Mouse (Mus musculus) cerebellum, adult (tissue): ENCODE data around the gene Plce1.

Source experiments
- ATAC-seq: cut with Nextera tagmentation; 2 replicates; pipeline ENCODE4 v1.9.2; 2017; ENCODE audit warnings: mild to moderate bottlenecking, moderate library complexity, mixed read lengths; ENCODE audit not compliant: insufficient number of reproducible peaks, low FRiP score, low TSS enrichment

Plce1 gene

GRCm38 (mm10) chr19:38701776-38702175 is 220.9 kb downstream of the Plce1 start:
- ATAC-seq = no peak

- ATAC-seq = no peak
Observed at GRCm38 (mm10) chr19:38704742-38705141, 223.8 kb downstream of the Plce1 start.

- ATAC-seq = no peak
Observed at GRCm38 (mm10) chr19:38705244-38705643, 224.3 kb downstream of the Plce1 start.

GRCm38 (mm10) chr19:38706449-38706848 is 225.5 kb downstream of the Plce1 start:
- no peak for ATAC-seq

GRCm38 (mm10) chr19:38709376-38709775 is 228.5 kb downstream of the Plce1 start:
- ATAC-seq = no peak

- no peak for ATAC-seq
Observed at GRCm38 (mm10) chr19:38721808-38722207, 240.9 kb downstream of the Plce1 start.

- no peak for ATAC-seq
Observed at GRCm38 (mm10) chr19:38722982-38723381, 242.1 kb downstream of the Plce1 start.

- no peak for ATAC-seq
Observed at GRCm38 (mm10) chr19:38723969-38724368, 243.1 kb downstream of the Plce1 start.

- no peak for ATAC-seq
Observed at GRCm38 (mm10) chr19:38728842-38729241, 247.9 kb downstream of the Plce1 start.

- no peak for ATAC-seq
Observed at GRCm38 (mm10) chr19:38729264-38729663, 248.4 kb downstream of the Plce1 start.

GRCm38 (mm10) chr19:38744546-38744945 is 263.6 kb downstream of the Plce1 start:
- no peak for ATAC-seq

- ATAC-seq = no peak
Observed at GRCm38 (mm10) chr19:38745810-38746491, 265.0 kb downstream of the Plce1 start.

GRCm38 (mm10) chr19:38746492-38747014 is 265.6 kb downstream of the Plce1 start:
- ATAC-seq = no peak

GRCm38 (mm10) chr19:38750192-38750591 is 269.3 kb downstream of the Plce1 start:
- no peak for ATAC-seq

GRCm38 (mm10) chr19:38757161-38757560 is 276.3 kb downstream of the Plce1 start:
- ATAC-seq = no peak

- ATAC-seq = no peak
Observed at GRCm38 (mm10) chr19:38758056-38758455, 277.1 kb downstream of the Plce1 start.

GRCm38 (mm10) chr19:38758685-38759472 is 278.0 kb downstream of the Plce1 start:
- no peak for ATAC-seq

- no peak for ATAC-seq
Observed at GRCm38 (mm10) chr19:38760441-38760840, 279.5 kb downstream of the Plce1 start.

GRCm38 (mm10) chr19:38766306-38766705 is 285.4 kb downstream of the Plce1 start:
- no peak for ATAC-seq

GRCm38 (mm10) chr19:38775548-38775947 is 294.6 kb downstream of the Plce1 start:
- no peak for ATAC-seq

GRCm38 (mm10) chr19:38778805-38779204 is 297.9 kb downstream of the Plce1 start:
- ATAC-seq = no peak
